Mouse (Mus musculus): ENCODE measurements around the gene Enpp3. TPM values are rescaled to one million over a fixed set of nuclear protein-coding genes. Genes with fewer than 3 reads are reported as not detected.

The Enpp3 gene
- polyA plus RNA-seq, 1 experiment from 2014 or later: 2.1 TPM

DNA sequence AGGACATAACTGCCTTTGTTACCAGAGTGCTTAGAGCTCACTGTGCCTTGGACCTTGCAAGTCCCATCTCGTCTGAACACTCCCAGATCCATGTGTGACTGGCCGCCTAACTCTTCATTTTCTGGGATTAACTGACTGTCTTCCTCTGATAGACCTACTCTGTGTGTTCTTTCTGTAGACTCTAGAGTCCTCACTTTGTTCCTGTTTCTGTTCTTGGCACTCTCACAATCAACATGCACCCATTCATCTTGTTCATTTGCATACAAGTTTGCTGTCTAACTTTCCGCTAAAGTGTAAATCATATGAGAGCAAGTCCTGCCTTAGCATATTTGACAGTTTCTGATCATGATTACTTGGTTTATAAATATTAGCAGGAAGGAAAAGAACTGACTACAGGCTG lies 79.4 kb downstream of the Enpp3 start:
- ATAC-seq (ENCODE audit: low read depth) (no peak), DNase-seq (no peak)
- Histone ChIP-seq H3K27ac (no peak overlapping the region), H3K4me2 (no peak overlapping the region), H3K27me3 (no peaks in the 10 kb centered on the region), H3K36me3 (no peaks in the 10 kb centered on the region), H3K4me1 (replicated peaks) (peaks cover 6% of the 10 kb centered on the region), H3K4me3 (replicated peaks) (no peak overlapping the region), H3K9ac (no peak overlapping the region), H3K9me3 (replicated peaks) (no peaks in the 10 kb centered on the region)
- WGBS (ENCODE audit: insufficient replicate concordance): 75% methylated on average over 3 of the region's 3 CpGs

DNA sequence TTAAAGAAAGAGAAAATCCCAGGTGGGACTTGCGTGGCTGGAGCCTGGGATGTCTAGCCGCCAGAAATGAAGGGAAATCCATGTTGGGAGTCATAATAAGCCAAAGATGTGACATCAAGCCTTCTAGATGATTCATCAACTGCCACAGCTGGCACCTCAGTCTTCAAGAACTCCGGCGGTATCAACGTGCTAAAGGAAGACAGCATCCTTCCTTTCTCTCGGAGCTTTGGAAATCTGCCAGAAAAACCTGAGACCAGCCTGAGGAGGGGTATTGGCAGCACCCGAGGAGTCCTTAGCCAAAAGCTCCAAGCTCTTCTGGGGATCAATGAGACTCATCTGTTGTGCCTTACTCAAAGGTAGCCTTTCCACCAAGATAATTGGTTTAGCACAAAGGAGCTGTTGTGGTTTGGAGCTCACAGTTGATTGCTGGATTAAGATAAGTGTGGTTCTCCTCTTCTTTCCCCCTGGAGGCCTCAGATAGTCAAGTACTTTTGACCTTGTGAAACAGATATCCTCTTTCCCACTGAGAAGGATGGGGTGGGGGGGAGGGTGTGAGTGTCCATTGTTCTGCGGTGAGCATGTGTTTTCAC lies 84.2 kb downstream of the Enpp3 start:
- H3K4me3 ChIP-seq (replicated peaks): no peak overlapping the region
- peak overlapping the region; percentile 65 for H3K27ac ChIP-seq
- no peaks in the 10 kb centered on the region for H3K36me3 ChIP-seq
- peak overlapping the region; percentile 3; the same call in 1 of the 2 replicates for H3K4me2 ChIP-seq
- no peaks in the 10 kb centered on the region for H3K9me3 ChIP-seq (replicated peaks)
- no peaks in the 10 kb centered on the region for H3K27me3 ChIP-seq
- H3K4me1 ChIP-seq (replicated peaks): peaks cover 27% of the 10 kb centered on the region
- WGBS (ENCODE audit: insufficient replicate concordance): 21% methylated on average over 8 of the region's 8 CpGs
- peak; percentile 36 for DNase-seq
- peak; percentile 85 for ATAC-seq (ENCODE audit: low read depth)
- H3K9ac ChIP-seq: 0 out of 2 replicates have a peak overlapping the region, but pooled peaks have one; percentile 27

DNA sequence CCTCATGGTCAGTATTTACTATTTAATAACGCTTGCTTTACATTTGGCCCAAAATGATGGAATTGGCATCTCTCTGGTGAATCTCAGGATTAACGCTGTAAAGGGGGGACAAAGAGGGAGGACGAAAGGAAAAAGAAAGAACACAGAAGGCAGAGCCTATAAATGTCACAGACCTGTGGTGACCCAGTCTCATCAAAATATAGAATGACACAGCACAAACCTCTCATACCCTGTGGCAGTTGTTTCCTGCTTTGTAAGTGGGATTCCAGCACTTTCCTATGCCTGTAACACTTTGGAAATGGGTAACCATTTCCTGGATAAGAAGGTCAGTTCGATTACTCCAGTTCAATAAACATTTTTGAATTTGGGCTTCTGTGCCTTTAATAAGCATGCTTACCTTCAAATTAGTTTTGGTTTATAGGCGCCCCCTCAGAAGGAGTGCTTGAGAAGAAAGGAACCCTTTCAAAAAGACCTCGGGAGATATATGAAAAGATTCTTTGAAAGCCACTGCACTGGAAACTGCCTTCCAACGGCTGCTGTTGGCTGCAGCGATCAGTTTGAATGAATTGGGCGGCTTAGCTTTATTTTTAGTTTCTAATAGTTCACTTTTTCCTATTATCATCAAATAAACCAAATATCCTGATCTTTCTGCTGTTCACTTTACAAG lies 87.6 kb downstream of the Enpp3 start:
- Histone ChIP-seq H3K27me3 (no peaks in the 10 kb centered on the region), H3K4me2 (peak overlapping the region; percentile 55), H3K27ac (no peak overlapping the region), H3K9me3 (replicated peaks) (no peaks in the 10 kb centered on the region), H3K4me3 (replicated peaks) (peak overlapping the region; percentile 46; the same call in 1 of the 2 replicates), H3K36me3 (no peaks in the 10 kb centered on the region), H3K4me1 (replicated peaks) (peaks cover 27% of the 10 kb centered on the region), H3K9ac (no peak overlapping the region)
- DNase-seq (no peak), ATAC-seq (ENCODE audit: low read depth) (no peak)
- WGBS (ENCODE audit: insufficient replicate concordance): 67% methylated on average over 9 of the region's 9 CpGs

DNA sequence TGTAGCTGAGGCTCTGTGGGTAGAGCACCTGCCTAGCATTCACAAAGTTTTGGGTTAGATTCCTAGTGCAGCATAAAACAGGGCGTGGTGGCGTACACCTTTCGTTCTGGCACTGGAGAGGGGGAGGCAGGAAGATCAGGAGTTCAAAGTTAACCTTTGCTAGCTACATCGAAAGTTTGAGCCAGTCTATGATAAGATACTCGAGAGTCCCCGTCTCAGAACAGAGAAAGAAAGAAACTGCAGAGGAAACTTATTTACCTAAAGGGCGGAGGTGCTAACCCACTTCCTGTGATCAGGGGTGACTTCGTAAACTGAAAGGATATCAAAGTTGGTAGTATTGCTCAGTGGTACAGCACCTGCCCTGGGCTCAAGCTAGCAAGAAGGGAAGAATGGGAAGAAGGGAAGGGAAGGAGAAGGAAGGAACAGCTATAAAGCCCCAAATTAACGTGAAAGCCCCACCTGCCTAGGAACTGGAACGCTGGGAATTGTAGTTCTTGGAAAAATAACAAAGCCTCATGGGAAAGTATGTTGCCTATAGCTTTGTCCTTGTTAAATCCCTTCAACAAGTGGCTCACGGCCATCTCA lies 88.3 kb downstream of the Enpp3 start:
- no peaks in the 10 kb centered on the region for H3K9me3 ChIP-seq (replicated peaks)
- peak overlapping the region; percentile 55 for H3K4me2 ChIP-seq
- no peaks in the 10 kb centered on the region for H3K27me3 ChIP-seq
- ATAC-seq (ENCODE audit: low read depth): no peak
- DNase-seq: no peak
- no peak overlapping the region for H3K27ac ChIP-seq
- peaks cover 27% of the 10 kb centered on the region for H3K4me1 ChIP-seq (replicated peaks)
- H3K4me3 ChIP-seq (replicated peaks): peak overlapping the region; percentile 46
- WGBS (ENCODE audit: insufficient replicate concordance): 23% methylated on average over 11 of the region's 11 CpGs
- H3K9ac ChIP-seq: peak overlapping the region; percentile 22; the same call in 1 of the 2 replicates
- no peaks in the 10 kb centered on the region for H3K36me3 ChIP-seq

DNA sequence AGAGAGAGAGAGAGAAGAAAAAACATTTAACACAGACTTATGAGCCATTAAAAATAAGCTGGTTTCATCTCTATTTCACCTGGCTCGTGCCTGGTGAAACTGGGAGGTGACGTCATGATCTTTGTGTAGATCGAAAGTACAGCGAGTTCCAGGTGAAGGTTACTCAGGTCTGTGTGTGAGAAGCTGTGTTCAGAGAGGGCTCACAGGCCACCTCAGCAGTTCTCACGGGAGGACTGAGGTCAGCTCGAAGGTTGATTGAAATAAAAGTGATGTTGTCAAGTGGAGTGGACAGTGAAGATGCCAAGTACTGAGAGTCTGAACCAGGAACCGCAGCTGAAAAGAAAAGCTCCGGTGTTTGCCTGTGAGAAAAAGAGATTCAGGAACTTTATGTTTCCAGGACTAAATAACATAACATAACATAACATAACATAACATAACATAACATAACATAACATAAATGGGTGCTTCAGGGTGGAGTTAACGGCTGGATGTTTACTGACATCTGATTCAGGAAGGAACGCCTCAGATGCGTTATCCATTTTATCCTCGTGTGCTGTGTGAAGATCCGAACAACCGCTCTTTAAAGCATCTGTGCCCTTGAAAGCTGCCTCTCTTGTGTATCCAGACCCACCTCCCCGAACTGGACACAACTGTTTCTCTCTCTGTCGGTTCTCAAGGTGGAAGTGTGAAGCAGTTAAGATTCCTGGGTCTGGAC lies 88.9 kb downstream of the Enpp3 start:
- ATAC-seq (ENCODE audit: low read depth): no peak
- Histone ChIP-seq H3K36me3 (no peaks in the 10 kb centered on the region), H3K4me1 (replicated peaks) (peaks cover 25% of the 10 kb centered on the region), H3K4me3 (replicated peaks) (peak overlapping the region; percentile 46), H3K9me3 (replicated peaks) (no peaks in the 10 kb centered on the region), H3K4me2 (peak overlapping the region; percentile 55), H3K27me3 (no peaks in the 10 kb centered on the region), H3K27ac (no peak overlapping the region), H3K9ac (peak overlapping the region; percentile 22; the same call in 1 of the 2 replicates)
- WGBS (ENCODE audit: insufficient replicate concordance): 55% methylated on average over 16 of the region's 16 CpGs
- no peak for DNase-seq

DNA sequence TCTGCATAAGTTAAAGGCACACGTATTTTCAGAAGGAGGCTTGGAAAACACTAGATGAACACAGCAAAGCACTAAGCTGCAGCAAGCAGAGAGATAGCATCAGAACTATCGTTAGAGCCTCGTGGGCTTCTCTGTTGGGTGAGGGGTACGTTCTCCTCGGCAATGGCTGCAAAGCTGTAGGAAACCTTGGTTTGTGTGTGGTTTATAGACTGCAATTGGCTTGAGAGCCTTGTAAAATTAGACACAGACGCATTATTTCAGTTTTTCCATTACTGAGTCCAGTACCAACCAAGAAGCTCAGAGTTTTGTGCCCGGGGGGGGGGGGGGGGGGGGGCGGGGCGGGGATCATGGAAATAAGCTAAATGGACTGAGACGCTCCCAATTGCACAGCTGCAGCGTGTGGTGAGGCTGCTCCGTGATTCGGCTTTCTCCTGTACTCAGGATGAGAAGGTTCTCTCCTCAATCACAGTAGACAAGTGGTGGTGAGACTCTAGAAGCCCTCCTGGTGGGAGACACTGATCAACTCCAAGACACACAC lies 99.6 kb downstream of the Enpp3 start:
- Histone ChIP-seq H3K36me3 (no peaks in the 10 kb centered on the region), H3K4me1 (replicated peaks) (no peaks in the 10 kb centered on the region), H3K4me2 (no peak overlapping the region), H3K9me3 (replicated peaks) (no peaks in the 10 kb centered on the region), H3K27ac (no peak overlapping the region), H3K4me3 (replicated peaks) (no peak overlapping the region), H3K9ac (no peak overlapping the region), H3K27me3 (no peaks in the 10 kb centered on the region)
- 57% methylated on average over 13 of the region's 13 CpGs for WGBS (ENCODE audit: insufficient replicate concordance)
- no peak for ATAC-seq (ENCODE audit: low read depth)
- DNase-seq: no peak

DNA sequence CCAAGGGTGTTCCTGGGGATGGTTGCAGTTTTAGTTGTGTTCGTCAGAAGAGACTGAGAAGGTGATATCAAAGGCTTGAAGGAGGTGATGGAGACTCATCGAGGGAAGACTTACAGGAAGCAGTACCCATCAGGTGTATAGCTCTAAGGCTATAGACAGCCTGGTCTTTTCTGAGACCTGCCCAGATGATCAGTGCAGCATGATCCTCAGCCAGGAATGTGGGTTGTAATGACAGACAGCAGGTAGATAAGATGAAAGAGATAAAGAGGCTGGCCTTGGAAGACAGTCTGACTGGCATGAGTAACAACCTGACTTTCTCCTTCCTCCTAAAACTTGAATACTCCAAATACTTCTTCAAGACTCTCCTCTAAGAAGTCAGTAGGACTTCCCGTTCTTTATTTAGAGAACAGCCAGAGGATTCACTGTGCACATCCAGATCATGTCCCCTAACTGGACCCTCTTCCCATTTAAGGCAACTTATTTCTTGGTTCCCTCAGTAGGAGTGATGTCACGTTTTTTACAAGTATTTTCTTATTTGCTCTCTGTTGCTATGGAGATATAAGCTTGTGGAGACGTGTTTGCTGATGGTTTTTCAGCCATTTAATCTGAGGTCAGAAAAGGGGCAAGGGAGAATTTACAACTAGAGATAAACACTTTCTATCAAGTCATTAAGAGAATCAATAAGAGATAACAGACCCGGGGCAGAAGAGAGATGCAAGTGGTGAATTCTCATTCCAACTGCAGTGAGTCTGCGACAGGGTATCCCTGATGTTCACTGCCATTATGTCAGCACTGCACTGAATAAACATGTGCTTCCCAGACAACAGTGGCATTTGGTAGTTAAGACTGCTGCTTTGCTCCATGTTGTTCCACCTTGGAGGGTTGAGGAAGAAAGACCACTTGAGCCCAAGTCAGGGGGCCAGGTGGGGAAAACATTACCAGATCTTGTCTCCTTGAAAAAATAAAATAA lies 101.1 kb downstream of the Enpp3 start:
- Histone ChIP-seq H3K4me2 (no peak overlapping the region), H3K9me3 (replicated peaks) (no peaks in the 10 kb centered on the region), H3K9ac (no peak overlapping the region), H3K27ac (no peak overlapping the region), H3K4me3 (replicated peaks) (no peak overlapping the region), H3K4me1 (replicated peaks) (no peaks in the 10 kb centered on the region), H3K36me3 (no peaks in the 10 kb centered on the region), H3K27me3 (no peaks in the 10 kb centered on the region)
- WGBS (ENCODE audit: insufficient replicate concordance): 49% methylated on average over 7 of the region's 7 CpGs
- ATAC-seq (ENCODE audit: low read depth) (no peak), DNase-seq (no peak)

DNA sequence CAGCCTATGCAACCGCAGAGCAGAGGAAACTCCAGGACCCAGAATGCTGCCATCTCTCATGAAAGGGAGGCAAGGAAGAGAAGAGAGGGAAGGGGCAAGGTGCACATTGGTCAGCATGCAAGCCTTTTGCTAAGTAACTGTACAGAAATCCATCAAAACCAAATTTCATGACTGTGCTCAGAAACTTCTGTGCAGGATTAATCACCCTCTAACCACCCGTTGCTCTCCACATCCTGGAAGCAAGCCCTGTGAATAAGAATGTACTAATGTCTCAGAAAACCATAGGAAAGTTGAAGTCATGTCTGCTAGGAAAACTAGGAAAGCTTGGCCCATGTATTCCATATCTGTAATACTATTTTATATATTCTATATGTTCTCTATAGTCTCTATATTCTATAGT lies 103.5 kb downstream of the Enpp3 start:
- Histone ChIP-seq H3K27me3 (no peaks in the 10 kb centered on the region), H3K4me3 (replicated peaks) (no peak overlapping the region), H3K27ac (no peak overlapping the region), H3K4me1 (replicated peaks) (no peaks in the 10 kb centered on the region), H3K4me2 (no peak overlapping the region), H3K9me3 (replicated peaks) (no peaks in the 10 kb centered on the region), H3K36me3 (no peaks in the 10 kb centered on the region), H3K9ac (no peak overlapping the region)
- no peak for DNase-seq
- ATAC-seq (ENCODE audit: low read depth): no peak
- 66% methylated on average over 2 of the region's 2 CpGs for WGBS (ENCODE audit: insufficient replicate concordance)

DNA sequence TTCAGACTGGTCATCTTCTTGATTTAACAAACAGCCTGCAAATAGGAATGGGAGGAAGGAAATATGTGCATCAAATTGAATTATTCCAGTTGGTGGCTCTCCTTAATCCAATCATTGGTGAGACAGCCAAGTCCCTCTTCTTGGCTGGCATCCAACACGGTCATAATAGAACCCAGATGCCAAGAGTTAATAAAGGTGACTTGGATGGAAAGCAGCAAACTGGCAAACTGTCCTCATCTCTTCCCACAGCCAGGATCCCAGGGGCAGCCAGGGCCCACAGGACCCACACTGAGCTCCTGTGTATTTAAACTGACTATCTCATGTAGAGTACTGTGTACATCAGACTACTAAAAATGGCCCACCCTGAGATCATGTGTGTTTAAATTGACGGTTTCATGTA lies 104.2 kb downstream of the Enpp3 start:
- Histone ChIP-seq H3K27me3 (no peaks in the 10 kb centered on the region), H3K4me3 (replicated peaks) (no peak overlapping the region), H3K9ac (no peak overlapping the region), H3K36me3 (no peaks in the 10 kb centered on the region), H3K27ac (no peak overlapping the region), H3K9me3 (replicated peaks) (no peaks in the 10 kb centered on the region), H3K4me2 (no peak overlapping the region), H3K4me1 (replicated peaks) (no peaks in the 10 kb centered on the region)
- DNase-seq (no peak), ATAC-seq (ENCODE audit: low read depth) (no peak)
- whole genome bisulfite sequencing (ENCODE audit: insufficient replicate concordance): 69% methylated on average over 2 of the region's 2 CpGs

DNA sequence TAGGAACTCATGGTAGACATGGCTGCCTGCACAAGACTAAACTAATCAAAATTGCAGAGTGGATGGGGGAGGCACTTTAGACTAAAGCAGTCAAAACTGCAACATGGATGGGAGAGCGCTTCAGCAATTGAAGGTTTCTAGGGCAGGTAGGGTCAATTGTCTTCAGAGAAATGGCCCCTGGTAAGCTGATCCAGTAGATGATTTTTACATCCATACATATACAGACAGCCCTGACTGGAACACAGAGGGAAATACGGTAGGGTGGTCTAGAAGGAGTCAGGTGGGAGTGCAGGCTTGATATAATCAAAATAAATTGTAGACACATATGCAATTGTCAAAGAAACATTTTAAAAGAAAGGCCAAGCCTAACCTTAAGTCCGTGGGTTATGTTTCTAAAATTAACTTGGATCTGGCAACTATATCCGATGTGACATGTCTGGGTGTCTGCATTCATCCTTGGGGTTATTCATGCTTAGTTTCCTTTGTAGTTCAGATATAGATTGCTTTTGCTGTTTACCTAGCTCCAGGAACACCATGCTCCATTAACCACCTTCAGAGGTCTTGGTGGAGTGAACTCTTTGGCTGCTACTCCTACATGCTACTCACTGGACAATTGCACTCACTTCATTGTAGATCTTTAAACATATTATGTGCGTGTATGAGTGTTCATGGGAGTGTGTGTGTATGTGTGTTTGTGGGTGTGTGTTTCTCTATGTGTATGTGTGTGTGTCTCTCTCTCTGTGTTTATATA lies 107.4 kb downstream of the Enpp3 start:
- ATAC-seq (ENCODE audit: low read depth) (no peak), DNase-seq (no peak)
- Histone ChIP-seq H3K9me3 (replicated peaks) (no peaks in the 10 kb centered on the region), H3K27me3 (no peaks in the 10 kb centered on the region), H3K4me1 (replicated peaks) (peaks cover 9% of the 10 kb centered on the region; the same call in 1 of the 2 replicates), H3K36me3 (no peaks in the 10 kb centered on the region), H3K4me2 (no peak overlapping the region), H3K4me3 (replicated peaks) (no peak overlapping the region), H3K9ac (no peak overlapping the region), H3K27ac (no peak overlapping the region)
- 68% methylated on average over 5 of the region's 5 CpGs for WGBS (ENCODE audit: insufficient replicate concordance)
